Mouse (Mus musculus) gastrocnemius, postnatal 25 days (tissue): Measurements from ENCODE around the gene Sec14l3. TPM values are rescaled to one million over a fixed set of nuclear protein-coding genes. Genes with fewer than 3 reads are reported as not detected.

Source experiments
- DNase-seq: peaks from one replicate; pipeline ENCODE4 v3.0.0; 2022
- total RNA-seq, 2 experiments: library from RNA; stranded (reverse); gene quantifications; 1 replicate in 1 of 2; 2 replicates in 1 of 2; pipeline ENCODE4 v1.2.3; 2021

The Sec14l3 gene
- total RNA-seq, 2 experiments from 2014 or later: not detected

- no peak for DNase-seq
Observed at GRCm38 (mm10) chr11:4060866-4061575, 3.6 kb upstream of the Sec14l3 start.

DNA sequence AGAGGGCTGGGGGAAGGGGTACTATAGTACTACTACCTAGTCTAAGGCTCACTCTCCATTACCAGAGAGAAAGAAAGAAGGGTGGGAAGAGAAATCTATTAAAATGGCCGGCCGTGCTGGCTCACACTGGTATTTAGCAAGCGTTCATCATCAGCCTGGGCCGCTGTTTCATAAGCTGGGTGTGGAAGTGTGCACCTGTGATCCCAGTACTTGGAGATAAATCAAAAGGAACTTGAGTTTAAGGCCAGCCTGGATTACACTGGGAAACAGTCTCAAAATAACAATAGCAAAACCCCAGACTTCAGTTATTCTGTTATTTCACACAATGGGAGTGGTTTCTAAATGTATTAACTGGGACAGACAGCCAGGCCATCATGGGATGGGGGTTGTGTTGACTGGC is 2.1 kb upstream of the Sec14l3 start:
- DNase-seq: no peak

GRCm38 (mm10) chr11:4062981-4063380 is 1.7 kb upstream of the Sec14l3 start:
- DNase-seq: no peak

- DNase-seq: no peak
Observed at GRCm38 (mm10) chr11:4069664-4070063, 5.0 kb downstream of the Sec14l3 start.

DNA sequence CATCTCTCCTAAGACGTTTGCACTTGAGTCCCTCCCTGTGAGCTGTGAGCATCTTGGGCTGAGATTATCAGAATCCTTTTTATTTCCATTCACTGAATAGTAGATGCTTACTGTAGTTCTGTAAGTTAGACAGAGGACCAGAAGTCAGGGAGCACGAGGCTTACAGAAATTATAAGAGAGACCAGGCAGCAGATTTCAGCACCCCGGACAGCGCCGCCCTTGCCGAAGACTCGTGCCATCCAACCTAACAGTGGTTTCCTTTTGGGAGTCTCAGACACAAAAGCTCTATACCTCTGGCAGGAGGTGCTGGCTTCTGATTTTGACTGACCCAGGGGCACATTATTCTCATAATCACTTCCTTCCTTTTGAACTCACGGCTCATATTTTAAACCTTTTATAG is 12.0 kb downstream of the Sec14l3 start:
- no peak for DNase-seq

DNA sequence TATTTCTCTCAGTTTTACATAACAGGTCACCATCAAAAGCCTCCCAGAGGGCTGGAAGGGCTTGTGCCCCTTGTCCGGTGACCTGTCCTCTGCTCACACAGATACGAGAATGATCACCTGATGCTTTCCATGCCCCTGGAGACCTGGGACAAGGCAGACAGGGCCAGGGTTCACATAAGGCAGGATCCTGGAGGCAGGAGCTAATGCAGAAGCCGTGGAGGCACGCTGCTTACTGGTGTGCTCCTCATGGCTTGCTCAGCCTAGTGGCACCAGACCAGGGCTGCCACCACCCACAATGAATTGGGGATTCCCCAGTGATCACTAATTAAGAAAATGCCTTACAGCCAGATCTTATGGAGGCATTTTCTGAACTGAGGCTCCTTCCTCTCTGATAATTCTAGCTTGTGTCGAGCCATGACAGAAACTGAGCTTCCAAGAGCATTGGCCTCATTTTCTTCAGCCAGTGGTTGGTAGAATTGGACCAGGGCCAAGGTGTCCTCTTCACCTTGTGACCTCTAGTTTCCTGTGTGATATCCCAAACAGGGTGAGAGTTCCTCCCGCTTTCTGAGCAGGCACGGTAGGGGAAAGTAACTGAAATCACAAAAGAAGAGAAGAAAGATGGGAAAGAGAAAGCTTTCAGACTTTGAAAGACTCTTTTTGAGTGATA is 13.8 kb downstream of the Sec14l3 start:
- DNase-seq: no peak

- no peak for DNase-seq
Observed at GRCm38 (mm10) chr11:4080219-4080618, 15.6 kb downstream of the Sec14l3 start.

GRCm38 (mm10) chr11:4083316-4084078 is 18.9 kb downstream of the Sec14l3 start:
- no peak for DNase-seq

- no peak for DNase-seq
Observed at GRCm38 (mm10) chr11:4086246-4086645, 21.6 kb downstream of the Sec14l3 start.

DNA sequence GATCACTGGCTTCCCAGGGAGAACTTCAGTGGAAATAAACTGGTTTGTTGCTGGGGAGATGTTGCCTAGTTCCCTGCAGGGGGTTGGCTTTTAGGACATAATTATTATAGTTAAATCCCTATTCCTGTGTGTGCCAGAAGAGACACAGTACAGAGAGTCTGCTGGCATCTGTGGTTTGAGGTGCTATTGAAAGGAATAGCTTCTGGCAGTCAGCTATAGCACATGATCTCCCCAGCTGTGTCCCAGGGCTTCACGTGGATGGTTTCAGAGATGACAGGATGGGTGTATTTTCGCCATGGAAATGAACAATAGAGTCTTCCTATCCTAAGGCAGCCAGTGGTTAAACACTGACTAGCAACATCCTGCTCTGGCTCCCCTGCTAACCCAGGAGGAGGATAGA is 22.6 kb downstream of the Sec14l3 start:
- no peak for DNase-seq

GRCm38 (mm10) chr11:4093459-4094377 is 29.1 kb downstream of the Sec14l3 start:
- no peak for DNase-seq

DNA sequence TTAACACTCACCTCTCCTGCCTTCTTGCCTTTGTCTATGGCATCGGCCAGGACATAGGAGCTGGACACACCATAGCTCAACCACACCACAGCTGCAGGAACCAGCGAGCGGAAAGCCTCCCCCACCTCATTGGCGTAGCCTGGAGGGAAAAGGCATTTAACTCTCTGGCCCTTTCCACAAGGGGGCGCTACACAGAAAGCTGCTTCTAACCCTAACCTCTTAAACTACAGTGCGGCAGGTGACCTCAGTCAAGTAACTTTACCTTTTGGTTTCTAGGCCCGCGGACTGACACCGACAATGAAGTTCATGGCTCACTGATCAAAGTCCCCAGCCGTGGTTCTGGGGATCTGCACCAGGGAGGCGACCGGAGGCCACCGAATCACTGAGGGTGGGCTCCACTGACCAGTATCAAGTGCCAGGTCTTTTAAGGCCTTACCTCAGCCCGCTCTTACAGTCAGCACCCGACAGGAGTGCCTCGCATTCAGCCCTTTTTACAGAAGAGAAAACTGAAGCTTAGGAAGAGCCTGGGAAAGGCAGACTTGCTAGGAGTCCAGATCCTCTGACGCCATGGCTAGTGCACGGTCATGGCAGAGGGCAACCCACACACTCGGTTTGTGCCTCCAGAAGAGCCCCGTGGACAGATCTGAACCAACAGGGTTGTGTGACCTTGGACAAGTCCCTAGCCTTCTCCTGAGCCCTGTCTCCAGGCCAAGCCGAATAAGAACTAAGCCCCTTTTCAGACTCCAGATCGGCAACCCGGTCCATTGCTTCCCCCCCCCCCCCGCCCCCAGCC is 29.9 kb downstream of the Sec14l3 start:
- DNase-seq: peak; percentile 31

- DNase-seq: peak; percentile 51
Observed at GRCm38 (mm10) chr11:4095171-4096053, 30.8 kb downstream of the Sec14l3 start, which contains the start of gene Mtfp1. TSS of gene Mtfp1 (minus strand) at chr11:4095445.

- peak; percentile 98 for DNase-seq
Observed at GRCm38 (mm10) chr11:4096054-4096984, 31.7 kb downstream of the Sec14l3 start.

GRCm38 (mm10) chr11:4097091-4097621 is 32.5 kb downstream of the Sec14l3 start:
- DNase-seq: no peak

DNA sequence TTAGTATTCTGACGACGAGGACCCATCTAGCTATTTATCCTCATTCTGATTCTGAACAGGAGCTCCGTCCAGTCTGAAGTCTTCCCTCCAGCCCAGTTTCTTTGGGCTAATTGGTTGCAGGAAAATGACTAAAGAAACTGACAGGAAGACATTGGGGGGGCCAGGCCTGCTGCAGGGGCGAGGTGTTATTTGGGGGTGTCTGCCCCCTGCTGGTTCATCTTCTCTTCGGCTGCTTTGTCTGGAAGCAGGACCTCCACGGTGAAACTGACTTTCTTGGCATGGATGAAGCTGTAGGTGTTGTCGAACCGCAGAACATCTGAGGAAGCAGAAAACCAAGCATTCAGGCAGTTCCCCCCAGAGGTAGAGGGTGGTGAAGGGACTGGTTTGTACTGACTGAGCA is 33.5 kb downstream of the Sec14l3 start:
- no peak for DNase-seq

DNA sequence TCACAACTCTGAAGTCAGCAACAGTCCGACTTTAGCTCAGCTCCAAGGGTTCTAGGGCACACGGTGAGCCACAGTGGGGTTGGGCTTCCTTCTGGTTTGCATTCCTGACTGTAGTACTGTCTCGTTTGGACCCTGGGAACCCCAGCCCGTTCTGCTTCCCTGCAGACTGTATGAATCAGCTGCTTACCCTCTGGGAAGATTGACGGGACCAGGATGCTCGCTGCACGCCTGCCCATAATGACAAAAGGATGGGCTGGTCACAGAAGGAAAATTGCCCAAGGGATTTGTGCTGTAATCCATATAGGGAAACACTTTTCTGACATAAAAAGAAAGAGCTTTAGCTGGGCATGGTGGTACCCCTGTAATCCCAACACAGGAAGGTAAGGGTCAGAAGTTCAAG is 34.2 kb downstream of the Sec14l3 start:
- no peak for DNase-seq

DNA sequence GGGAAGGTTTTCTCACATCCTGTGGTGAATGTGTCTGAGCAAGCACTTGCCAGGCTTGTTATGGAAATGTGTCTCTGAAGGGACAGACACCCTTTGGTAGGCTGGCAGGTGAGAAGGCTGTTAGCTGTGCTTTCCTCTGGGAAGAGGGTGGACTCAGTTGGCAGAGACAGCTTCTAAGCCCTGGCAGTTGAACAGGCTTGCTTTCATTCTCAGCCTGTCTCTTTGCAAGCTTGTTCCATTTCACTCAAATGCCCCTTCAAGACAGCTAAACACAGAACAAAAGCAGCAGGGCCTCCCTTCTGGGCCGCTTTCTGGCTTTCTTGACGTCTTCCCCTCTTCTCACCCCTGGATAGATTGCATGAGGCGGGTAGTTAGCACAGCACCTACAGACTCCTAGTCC is 34.8 kb downstream of the Sec14l3 start:
- DNase-seq: no peak

GRCm38 (mm10) chr11:4101851-4102250 is 37.2 kb downstream of the Sec14l3 start:
- DNase-seq: no peak
